Comparison of ENCODE assay signal across 9 mouse cellular contexts in the genomic region with DNA sequence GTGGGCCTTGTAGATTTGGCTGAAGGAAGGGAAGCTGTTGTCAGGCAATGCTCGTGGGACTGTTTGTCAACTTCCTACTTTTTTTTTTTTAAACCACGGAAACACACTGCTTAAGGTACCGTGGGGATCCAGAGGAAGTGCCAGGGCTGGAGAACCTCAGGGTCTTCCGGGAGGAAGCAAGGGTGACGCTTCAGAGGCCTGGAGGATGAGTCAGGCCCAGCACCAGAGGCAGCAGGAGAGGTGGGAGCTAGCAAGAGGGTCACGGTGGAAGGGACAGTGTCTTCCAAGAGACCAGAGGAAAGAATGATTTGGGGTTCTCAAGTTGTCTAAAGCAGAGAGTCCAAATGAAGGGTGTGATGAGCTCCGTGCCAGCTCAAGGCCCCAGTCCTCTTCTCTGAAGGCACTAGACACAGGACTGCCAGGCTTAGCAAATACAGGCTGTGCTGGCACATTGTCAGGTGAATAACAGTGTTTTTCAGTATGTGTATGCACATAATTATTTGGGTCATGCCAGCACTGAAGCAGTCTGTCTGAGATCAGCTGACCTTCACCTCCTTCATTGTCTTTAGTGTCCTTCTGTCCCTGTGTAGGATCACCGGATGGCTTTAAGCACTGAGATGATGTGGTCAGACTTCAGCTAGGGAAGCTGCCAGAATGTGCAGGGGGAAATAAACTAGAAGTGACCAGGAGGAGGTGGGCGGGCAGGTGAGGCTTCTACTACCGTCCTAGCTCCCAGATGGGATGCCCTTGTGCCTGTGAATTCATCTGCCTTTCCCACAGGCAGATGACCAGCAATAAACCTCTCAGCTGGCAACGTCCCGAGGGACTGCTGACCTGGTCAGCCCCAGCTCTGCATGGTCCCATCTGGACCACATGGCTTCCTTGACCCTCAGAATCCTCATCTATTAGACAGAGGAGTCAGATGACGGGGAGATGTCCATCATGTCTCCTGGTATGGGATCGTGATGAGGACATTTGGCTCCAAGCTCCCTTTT. TPM values are rescaled to one million over a fixed set of nuclear protein-coding genes. Genes with fewer than 3 reads are reported as not detected.
DNase-seq lines count a peak whose midpoint lies in the region; ATAC-seq lines count a peak whose summit lies in the region.
"Had no signal": no experiment of that assay in that cellular context is flagged by ENCODE, and none has a peak within 500 bp of the region (broad histone marks: within the 10 kb centered on the region; RNA-seq: fewer than 3 reads in every experiment).

No protein-coding gene starts in this region.

- ATAC-seq in neural tube, embryonic 13.5 days (ENCODE audit: low read depth) = peak; percentile 10; the same call in 1 of the 2 replicates

- no peaks in the 10 kb centered on the region for H3K27me3 ChIP-seq in neural tube, embryonic 13.5 days
- H3K27me3 ChIP-seq: limb, embryonic 15.5 days had no signal

- peak overlapping the region; percentile 53; the same call in 1 of the 2 replicates for H3K9ac ChIP-seq in neural tube, embryonic 13.5 days
- H3K9ac ChIP-seq: limb, embryonic 15.5 days had no signal

- H3K27ac ChIP-seq in neural tube, embryonic 13.5 days (replicated peaks) = peak overlapping the region; percentile 95

- no peaks in the 10 kb centered on the region for H3K36me3 ChIP-seq in neural tube, embryonic 13.5 days
- H3K36me3 ChIP-seq: limb, embryonic 15.5 days had no signal

- H3K9me3 ChIP-seq in neural tube, embryonic 13.5 days = no peaks in the 10 kb centered on the region
- H3K9me3 ChIP-seq: limb, embryonic 15.5 days had no signal

- H3K4me2 ChIP-seq in neural tube, embryonic 13.5 days = no peak overlapping the region; the same call in 1 of the 2 replicates
- H3K4me2 ChIP-seq: limb, embryonic 15.5 days had no signal

- peaks cover 46% of the 10 kb centered on the region for H3K4me1 ChIP-seq in neural tube, embryonic 13.5 days (replicated peaks)

- DNase-seq in adrenal gland, adult 2 months = peak; percentile 75
- DNase-seq in adrenal gland, adult 8-10 months = no peak
- peak; percentile 24 to 26 for DNase-seq in lung, adult 18-20 months
- DNase-seq in lung, postnatal 10 days = no peak
- peak; percentile 45 for DNase-seq in kidney, postnatal 10 days
- DNase-seq in frontal cortex, postnatal 14 days (ENCODE audit: low spot score in 2 of 2) = no peak
- DNase-seq in thymus, postnatal 14 days = no peak

- 67% methylated on average over 14 of the region's 14 CpGs for WGBS in neural tube, embryonic 13.5 days

- no peak overlapping the region for H3K4me3 ChIP-seq in neural tube, embryonic 13.5 days
- H3K4me3 ChIP-seq: limb, embryonic 15.5 days had no signal

RNA-seq across cellular contexts. Expression of a gene that starts 8.5 kb away (rescaled TPM):
- 100 to 1,000 TPM; 167 to 190 TPM for total RNA-seq in adrenal gland, adult 2 months (2021)
- polyA plus RNA-seq in adrenal gland, adult 2 months (2012; rRNA removed) = 128 and 132 TPM in 2 replicates
- total RNA-seq in adrenal gland, adult 8-10 months (2022) = 100 to 1,000 TPM; 160 to 184 (median 171) TPM
- polyA plus RNA-seq in neural tube, embryonic 13.5 days (2015; fragmentation: Nextera tagmentation; extraction: Ambion mirVana) = 732 and 779 TPM in 2 replicates

Comparison
In these comparisons a context has a peak if more than half of its experiments do, and no peak if none do; other contexts are left out.
1. DNase-seq: peak in adrenal gland, adult 2 months (single experiment), lung, adult 18-20 months (2 of 2) and kidney, postnatal 10 days (single experiment); none in adrenal gland, adult 8-10 months (single experiment), lung, postnatal 10 days (single experiment), frontal cortex, postnatal 14 days (0 of 2) and thymus, postnatal 14 days (single experiment).